Mouse (Mus musculus): ENCODE results near the gene Nup188.

Nup188 gene

DNA sequence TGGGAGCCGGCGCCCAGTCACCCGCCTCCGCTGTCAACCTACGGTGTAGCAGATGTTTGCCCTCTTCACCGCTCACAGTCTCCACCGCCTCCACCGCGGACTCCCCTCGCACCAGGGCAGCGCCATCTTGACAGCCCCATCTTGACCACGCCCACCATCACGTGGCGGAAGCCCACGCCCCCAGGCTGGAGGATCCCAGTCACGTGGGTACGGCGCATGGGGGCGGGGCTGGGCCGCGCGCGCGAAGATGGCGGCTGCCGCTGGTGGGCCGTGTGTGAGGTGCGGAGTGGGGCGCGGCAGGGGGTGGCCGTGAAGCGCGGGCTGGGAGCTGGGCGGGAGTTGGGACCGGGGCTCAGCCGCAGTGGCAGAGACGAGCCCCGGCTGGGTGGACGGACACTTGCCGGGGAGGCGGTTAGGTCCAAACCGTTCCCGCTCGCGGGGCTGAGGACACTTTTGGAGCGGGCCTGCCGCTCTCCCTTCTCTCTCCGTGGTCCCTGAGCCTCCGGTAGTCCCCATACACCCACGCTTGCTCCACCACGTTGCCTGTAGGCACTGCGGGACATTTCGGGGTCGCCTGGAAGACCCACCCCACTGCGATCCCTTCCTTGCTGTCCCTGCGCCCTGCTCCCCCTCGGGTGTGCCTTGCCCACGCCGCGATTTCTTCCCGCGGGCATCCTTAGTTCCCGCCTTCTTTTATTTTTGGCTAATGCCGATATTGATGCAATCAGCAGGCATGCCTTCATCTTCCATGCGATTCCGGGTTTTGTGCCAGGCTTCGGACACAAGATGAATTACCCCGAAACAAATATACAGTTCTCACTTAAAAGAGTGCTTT, at the start of gene Nup188, which contains the start of gene Dolk:
Gene Nup188 (plus strand): TSS at position 206 of the 835 bp plus-strand sequence.
Gene Dolk (minus strand): TSS at position 143 of the 835 bp plus-strand sequence.
- under 1% methylated on average over 56 of the region's 68 CpGs for WGBS

DNA sequence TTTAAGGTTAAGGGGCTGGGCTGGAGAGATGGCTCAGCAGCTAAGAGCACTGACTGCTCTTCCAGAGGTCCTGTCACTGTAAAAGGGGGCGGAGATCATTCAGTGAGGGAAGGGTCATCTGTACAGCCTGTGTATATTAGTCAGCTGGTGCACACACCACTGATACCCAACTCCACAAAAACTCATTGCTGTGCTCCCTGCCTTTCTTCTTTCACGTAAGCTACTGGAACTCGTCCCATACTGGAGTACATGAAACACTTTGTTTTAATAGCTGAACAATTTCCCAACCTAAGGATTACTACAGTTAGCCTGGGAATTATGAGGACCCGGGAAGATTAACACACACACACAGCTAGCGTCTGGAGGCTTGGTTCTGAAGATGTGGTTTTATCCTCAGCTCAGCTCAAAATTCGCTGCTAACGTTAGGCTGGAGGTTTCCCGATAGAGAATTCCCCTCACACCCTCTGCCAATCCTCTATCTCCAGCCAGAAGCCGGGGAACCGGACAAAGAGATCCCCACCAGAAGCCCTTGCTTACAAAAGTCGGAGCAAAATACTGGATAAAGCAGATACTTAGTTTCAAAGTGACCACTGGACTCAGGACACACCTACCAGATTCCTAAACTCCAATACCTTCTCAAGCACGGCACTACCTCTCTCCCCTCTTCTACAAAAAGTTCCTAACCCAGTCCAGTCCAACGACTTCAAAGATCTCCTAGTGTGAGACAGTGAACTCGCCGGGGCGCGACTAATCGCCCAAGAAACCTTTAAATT, 49.6 kb upstream of the Nup188 start:
- WGBS: 3% methylated on average over 18 of the region's 18 CpGs

DNA sequence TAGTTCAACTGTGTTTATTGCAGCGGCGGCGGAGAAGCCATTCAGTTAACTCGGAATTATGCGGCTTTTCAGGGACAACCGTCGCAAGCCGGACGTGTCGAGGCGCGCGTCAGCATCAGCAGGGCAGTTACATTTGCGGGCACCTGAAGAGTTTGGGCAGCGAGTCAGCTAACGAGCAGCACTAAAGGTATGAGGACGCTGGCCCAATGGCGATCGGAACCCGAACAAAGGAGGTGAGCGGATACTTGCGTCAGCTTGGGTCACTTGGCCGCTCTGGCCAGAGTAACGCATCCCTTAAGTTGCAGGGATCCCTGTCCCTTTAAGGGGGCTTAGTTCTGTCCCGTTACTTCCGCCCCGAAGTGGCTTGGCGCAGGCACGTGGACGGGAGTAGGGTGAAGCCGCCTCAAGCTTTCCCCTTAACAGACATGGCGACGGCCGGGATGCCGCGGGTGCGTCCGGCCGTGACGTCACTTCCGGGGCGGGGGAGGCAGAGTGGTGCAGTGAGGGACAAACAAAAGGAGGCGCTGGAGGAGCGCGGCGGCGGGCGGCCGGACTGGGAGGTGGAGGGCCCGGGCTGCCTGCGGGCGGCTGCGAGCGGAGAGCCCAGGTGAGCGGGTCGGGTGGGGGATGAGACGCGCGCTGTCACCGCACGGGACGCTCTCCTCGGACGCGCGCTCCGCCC, 48.9 kb upstream of the Nup188 start, which contains the start of gene Lrrc8a:
Gene Lrrc8a (plus strand): TSS at position 517 of the 682 bp plus-strand sequence.
- WGBS: 1% methylated on average over 67 of the region's 67 CpGs

DNA sequence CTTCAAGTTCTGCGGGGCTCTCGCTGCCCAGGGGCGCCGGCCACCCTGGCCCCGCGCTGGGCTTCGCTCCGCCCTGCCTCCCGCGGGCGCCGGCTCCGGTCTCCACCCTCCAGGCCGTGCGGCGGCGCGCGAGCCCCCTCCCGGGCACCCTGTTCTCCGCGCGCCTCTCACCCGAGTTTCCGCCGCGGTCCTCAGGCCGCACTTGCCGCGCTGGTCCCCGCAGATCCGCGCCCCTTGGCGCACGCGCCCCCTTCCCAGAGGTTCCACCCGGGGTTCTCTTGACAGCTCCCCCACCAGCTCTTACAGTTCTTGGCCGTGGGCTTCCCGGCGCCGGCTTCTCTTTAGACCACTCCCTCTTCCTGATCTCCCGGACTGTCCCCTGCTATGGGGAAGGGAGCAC, 48.3 kb upstream of the Nup188 start:
- WGBS: under 1% methylated on average over 39 of the region's 42 CpGs

DNA sequence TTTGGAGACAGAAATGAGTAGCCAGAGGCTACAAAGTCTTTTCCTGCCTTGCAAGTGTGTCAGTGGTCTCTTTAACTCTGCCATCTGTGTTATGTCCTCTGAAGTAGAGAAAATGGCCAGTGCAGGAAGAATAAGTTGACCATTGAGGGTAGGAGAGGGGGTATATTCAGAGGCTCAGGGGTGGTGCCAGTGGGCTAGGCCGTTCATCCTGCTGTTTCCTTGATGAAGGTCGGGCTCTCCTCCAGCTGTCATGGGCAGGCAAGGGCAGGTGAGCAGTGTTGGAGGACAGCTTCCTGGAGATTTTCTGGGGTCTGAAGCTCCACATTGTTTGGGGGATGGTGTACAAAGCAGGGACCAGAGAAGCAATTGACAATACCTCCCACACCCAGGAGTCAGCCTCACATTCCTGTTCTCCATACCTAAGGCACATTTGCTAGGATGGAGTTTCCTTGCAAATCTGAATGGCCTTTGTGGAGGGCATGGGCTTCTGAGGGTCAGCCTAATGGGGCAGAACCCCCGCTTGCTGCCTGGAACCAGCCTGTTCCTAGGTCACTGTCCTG, 47.2 kb upstream of the Nup188 start:
- 66% methylated on average over 3 of the region's 3 CpGs for WGBS

DNA sequence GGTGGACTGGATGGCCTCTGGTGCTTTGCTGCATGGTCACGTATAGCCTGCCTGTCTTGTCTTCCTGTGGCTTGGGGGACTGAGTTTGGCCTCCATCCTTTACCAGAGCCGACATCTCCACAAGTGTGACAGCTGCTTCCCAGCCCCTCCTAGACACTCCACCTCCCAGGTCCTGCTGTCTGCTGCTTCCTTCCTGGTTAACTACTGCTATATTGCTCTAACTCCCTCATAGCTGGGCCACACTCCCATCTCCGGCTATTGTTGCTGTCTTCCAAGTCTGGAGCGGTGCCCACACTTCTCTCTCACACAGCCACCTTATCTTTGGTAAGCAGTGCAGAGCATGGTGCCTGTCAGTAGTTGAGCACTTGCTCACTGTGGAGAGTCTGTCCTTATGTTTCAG, 46.4 kb upstream of the Nup188 start:
- 31% methylated on average over 4 of the region's 4 CpGs for WGBS

DNA sequence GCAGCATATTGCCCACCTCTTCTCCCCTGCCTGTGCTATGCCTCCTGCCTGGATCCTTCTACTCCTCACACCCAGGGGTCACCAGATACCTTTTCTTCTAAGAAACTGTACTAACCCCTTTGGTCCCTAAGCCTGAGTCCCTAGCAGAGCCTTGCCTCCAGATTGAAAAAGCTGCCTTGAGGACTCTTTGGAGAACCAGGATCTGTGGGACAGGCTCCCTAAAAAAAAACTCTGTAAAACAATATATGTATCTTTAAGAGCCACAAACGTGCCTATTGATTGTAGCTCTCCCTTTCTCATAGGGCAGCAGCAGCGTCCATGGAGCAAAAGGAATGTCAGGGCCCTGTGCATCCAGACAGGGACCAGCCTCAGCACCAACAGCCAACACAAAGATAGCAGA, 45.9 kb upstream of the Nup188 start, which contains the start of gene Gm28035:
Gene Gm28035 (plus strand): TSS at position 301 of the 400 bp plus-strand sequence.
- WGBS: 59% methylated on average over 2 of the region's 2 CpGs

DNA sequence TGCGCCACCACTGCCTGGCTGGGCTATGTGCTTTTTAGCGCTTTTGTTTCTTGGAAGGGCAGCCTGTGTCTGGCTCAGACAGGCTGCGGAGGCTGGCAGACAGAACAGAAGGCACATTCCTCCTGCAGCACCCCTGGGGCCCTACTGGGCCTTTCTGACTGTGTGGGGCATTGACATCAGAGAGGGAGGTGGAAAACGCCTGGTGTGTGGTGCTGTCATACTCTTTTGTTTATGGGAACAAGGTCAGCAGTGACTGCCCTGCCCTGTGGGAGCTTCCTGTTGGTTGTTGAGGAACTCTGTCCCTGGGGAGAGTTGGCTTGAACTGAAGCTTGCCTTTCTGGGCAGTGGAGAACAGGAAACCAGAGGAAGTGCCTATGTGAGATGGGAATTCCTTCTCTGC, 43.7 kb upstream of the Nup188 start:
- 33% methylated on average over 4 of the region's 4 CpGs for WGBS

DNA sequence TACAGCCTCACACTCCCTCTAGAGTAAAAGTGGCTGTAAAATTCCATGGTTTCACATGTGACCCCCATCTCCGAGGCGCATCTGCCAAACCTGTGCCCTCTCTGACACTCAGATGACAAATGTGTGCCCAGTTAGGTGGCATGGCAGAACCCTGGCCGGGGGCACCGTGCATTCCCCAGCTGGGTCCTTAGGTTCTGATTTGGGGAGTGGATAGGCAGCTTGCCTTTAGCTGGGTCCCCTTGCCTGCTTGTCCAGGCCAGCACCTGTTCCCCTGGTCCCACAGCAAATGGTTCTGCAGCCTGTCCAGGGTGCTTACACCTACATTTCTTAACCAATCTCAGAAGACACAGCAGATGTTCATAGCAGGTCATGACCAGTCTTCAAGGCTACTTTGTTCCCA, 42.8 kb upstream of the Nup188 start:
- WGBS: 95% methylated on average over 4 of the region's 4 CpGs

DNA sequence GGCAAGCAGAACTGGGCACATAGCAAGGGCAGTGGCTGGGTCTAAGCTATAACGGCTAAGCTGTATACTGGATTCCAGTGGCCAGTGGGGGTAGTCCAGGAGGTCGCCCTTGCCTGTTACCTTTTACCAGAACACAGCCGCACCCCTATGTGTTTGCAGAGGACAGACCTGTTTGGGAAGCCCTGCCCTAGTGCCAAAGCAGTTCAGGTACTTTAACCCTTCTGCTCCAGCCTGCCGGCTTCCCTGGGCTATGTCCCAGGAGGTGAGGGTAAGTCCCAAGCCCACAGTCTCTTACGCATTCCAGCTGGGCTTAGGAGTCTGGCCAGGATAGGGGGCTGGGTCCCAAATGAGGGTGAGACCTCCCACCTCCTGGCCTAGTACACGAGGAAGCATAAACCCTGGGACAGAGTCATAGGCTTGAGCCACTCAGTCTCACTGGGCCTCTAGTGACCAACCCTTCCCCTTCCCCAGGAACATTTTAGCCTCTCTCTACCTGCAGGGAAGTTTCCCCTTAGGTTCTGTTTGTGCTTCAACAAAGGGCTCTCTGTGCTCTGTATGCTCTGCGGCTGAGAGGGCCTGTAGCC, 41.5 kb upstream of the Nup188 start:
- WGBS: 74% methylated on average over 7 of the region's 7 CpGs

DNA sequence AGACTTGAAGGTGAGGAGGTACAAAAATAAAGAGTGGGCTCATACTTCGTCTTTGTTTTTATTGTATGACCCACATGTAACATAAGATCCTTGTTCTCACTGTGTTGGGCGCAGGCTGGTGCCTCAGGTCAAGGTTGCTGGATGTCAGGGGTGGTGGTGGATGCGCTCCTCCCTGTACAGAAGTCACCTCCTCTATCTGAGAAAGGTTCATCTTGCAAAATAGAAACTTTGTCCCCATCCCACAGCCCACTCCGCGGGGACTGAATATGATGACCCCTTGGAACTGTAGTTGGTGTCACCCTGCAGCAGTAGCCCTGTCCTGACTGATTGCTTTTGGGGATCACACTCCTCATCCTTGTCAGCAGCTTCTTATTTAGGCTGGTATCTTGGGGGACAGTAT, 39.2 kb upstream of the Nup188 start:
- 88% methylated on average over 5 of the region's 5 CpGs for WGBS

DNA sequence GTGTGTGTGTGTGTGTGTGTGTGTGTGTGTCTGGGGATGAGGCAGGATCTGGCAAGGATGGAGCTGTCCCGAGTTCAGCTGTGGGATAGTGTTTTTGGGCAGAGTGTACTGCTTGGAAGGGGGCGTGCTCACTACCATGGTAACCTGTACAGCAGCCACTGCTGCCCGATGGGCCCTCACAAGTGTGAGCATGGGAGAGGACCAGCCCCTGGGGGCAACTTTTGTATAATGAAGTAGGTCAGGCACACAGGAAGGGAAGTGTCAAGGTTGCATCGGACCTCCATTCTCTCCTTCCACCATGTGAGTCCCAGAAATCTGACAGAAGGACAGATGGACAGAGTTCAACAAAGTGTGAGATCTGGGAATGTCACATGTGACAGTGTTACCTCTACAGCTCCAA, 38.5 kb upstream of the Nup188 start:
- WGBS: 43% methylated on average over 4 of the region's 4 CpGs

DNA sequence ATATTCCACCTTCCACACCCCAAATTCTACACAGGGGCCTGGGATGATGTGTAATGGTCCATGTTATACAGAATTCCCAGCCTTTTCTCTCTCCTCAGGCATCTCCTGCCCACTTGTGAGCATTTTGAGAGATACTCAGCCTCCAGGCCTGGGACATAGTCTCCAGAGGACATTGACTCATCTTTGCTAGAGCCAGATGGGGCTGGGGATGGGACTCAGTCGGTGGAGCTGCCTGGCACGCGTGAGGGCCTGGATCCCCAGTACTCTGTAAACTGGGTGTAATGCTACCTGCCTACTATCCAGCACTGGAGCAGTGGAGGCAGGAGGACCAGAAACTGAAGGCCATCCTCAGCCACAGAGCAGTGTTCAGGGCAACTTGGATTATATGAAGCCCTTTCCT, 37.0 kb upstream of the Nup188 start:
- 63% methylated on average over 3 of the region's 3 CpGs for WGBS

DNA sequence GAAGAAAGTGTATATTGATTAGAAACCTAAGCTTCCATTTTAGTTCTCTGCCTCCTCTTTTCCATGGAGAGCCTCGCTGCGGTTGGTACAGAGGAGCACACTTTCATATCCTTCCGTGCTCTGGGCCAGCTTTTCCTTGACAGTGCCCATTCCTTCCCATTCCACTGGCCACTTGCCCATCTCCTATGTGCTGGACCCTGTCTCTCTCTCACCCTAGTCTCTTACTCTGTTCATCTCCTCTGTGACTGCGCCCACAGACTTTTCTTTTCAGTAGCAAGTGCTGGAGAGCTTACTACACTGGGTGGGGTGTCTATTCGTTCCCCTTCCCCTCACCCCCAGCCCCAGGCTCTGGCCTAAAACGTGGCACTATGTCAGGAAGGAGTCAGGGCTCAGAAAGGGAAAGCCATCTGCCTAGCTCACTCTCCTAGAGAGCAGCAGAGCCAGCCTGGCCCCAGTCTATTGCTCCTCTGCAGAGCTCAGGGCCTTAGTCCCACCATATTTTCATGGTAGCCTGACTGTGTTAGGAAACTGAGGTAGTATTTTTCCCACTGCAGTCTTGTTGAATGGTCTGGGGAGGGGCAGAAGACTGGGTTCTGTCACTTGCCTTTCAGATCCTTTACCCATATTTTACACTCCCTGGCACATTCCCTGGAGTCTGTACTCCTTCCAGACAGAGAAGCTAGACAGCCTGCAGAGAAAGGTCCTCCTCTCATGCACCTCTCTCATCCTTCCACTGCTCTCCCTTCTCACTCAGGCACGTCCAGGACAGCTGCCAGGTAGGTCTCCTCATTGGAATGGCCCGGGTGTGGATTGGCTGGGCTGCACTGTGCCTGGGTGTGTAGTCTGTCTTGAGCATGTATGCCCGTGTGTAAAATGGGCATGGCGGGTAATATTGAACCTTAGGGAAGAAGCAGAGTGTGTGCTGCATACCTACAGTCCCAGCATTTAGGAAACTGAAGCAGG, 35.8 kb upstream of the Nup188 start:
- 74% methylated on average over 10 of the region's 10 CpGs for WGBS

DNA sequence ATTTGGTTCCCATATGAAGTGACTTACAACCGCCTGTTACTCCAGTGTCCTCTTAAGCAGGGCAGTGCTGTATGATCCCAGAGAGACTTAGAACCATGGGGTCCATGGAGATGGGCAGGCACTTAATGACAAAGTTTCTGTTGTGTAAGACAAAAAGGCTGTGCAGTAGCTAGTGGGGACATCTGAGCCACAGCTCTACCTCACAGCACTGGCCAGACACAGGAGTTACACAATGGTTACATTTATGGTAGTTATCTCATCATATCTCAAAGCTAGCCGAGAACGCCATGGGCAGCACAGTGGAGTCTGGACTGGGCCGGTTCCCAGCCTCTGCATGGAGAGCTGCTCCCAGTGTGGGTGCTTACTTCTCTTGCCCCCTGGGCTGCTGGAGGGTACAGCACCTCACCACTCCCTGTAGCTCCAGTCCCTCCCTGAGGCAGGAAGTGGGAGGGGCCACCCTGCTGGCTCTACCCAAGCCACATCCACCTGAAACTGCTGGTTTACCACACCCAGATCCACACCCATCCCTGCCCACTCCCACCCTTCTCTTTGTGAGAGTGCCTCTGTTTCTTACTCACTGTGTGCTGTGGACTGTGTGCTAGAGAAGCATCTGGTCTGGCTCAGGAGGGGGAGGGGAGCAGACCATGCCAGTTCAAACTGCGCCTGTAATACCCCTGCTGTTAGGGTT, 34.6 kb upstream of the Nup188 start:
- 61% methylated on average over 5 of the region's 5 CpGs for WGBS

DNA sequence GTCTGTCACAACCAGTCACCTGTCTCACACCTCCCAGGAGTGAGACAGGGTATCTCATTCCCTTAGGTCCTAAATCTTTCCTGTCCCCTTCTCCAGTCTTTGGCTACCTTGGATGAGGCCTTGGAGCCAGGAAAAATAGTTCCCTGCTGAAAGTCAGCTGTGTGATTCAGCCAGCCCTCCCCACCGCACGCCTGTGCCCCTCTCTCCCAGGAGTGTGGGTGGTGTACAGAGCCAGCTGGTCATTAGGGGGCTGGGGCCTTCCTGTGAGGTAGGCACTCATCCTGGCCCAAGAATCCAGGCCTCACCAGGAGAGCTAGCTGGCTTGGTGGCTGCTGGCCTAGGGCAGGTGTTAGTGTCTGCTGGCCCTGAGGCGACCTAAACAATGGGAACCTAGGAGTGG, 33.7 kb upstream of the Nup188 start:
- WGBS: 55% methylated on average over 3 of the region's 3 CpGs

DNA sequence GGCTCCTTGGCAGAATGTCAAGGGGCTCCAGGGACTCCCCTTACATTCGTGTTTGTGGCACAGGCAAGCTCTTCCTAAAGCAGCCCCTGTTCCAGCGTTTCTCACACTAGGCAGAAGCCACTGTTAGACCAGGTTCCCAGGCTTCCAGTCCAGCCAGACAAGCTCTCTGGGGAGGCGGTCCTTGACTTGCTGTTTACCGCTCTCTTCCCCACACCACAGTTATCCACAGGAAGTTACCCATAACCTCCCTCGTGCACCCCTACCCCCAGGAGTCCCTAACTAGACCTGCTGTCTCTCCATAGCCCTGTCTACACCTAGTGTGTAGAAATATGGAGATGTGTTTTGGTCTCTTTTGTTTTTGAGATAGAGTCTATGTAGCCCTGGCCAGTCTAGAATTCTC, 32.4 kb upstream of the Nup188 start:
- WGBS: 70% methylated on average over 5 of the region's 5 CpGs

DNA sequence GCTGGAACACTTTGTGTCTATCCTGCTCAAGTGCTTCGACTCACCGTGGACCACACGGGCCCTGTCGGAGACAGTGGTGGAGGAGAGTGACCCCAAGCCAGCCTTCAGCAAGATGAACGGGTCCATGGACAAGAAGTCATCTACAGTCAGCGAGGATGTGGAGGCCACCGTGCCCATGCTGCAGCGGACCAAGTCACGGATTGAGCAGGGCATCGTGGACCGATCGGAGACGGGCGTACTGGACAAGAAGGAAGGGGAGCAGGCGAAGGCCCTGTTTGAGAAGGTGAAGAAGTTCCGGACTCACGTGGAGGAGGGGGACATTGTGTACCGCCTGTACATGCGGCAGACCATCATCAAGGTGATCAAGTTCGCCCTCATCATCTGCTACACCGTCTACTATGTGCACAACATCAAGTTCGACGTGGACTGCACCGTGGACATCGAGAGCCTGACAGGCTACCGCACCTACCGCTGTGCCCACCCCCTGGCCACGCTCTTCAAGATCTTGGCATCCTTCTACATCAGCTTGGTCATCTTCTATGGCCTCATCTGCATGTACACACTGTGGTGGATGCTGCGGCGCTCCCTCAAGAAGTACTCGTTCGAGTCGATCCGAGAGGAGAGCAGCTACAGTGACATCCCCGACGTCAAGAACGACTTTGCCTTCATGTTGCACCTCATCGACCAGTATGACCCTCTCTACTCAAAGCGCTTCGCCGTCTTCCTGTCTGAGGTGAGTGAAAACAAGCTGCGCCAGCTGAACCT, 30.4 kb upstream of the Nup188 start:
- WGBS: 95% methylated on average over 42 of the region's 42 CpGs
